Mouse (Mus musculus): ENCODE results near the gene Rnf144a.

DNA sequence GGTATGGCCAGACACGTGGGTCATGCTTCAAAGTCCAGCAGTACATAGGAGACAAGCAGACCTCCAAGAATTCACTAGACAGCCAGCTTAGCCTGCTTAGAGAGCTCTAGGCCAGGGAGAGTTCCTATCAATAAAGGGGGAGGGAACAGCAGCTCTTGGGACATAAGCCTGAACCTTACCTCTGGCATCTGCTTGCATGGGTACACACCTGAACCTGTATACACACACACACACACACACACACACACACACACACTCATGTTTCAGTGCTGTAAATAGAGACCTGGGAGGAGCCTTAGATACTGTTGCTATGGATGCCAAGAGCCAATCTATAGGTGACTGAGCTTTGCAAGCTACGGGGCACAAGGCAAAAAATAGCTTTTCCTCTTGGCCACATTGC, 138.5 kb downstream of the Rnf144a start:
- no peak for TF ChIP-seq CTCF (IDR thresholded peaks at IDR 0.05; ENCODE audit: low read depth)
- no peak for TF ChIP-seq EP300 (IDR thresholded peaks at IDR 0.05; ENCODE audit: low read depth)

Data from liver, postnatal 0 days (tissue).